Mouse (Mus musculus) heart, adult 10 weeks (tissue): Measurements from ENCODE around the gene Hfm1. TPM values are rescaled to one million over a fixed set of nuclear protein-coding genes. Genes with fewer than 3 reads are reported as not detected.

Experiments used
- polyA plus RNA-seq: library from polyadenylated mRNA; stranded (reverse); fragments of 350-450 nt; fragmentation: Illumina TruSeq; extraction: RNeasy Lipid Tissue Mini Kit (QIAGEN cat#74804); gene quantifications from one replicate; pipeline ENCODE4 v1.2.3, GENCODE M21; 2014; ENCODE audit warnings: low read depth, low replicate concordance

Gene Hfm1
- polyA plus RNA-seq, result not detected

GRCm38 (mm10) chr5:106925488-106926368, at the start of gene Hfm1:
Hfm1 (minus strand) TSS chr5:106926321.

GRCm38 (mm10) chr5:106963584-106964512, 37.7 kb upstream of the Hfm1 start, which contains the start of gene Cdc7:
Cdc7 (plus strand) TSS chr5:106964322.

Other genes with a start within 250 kb of the Hfm1 start
- gene Zfp644, start 229.0 kb downstream of the Hfm1 start, polyA plus RNA-seq, result 20.8 TPM
- gene Cdc7, start 38.0 kb upstream of the Hfm1 start, polyA plus RNA-seq, result 1.4 TPM